Mouse (Mus musculus) lung, postnatal 14 days (tissue): ENCODE data around the gene Ivl.

Experiments
- DNase-seq: peaks from one replicate; pipeline ENCODE4 v3.0.0; 2021

Gene Ivl

DNA sequence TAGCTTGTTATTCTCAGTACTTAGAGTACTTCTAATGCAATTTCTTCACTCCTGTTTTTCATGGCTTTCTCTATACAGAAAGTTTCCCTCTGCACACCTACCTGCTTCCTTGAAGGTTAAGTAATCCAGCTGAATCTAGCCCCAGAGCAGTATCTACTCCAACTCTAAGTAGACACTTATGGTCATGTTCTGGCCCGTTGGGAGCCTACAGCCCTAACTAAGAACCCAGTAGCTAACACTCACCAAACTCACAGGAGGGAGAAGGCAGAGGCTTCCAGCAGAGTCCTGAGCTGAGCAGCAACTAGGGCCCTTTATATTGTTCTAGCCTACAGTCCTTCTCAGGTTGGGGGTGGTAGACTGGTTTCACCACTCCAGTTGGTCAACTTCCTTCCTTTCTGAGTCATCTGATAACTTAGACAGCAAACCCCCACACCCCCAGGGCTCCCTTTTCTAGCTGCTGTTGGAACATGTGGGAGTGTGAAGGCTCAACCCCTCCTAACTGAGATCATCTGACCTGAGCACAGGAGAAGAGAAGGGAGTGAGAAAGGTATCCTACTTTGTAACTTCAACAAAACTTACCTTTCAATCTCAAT, at the start of gene Ivl:
Ivl (minus strand) TSS at position 287 of the 593 bp plus-strand sequence.
- no peak for DNase-seq

DNA sequence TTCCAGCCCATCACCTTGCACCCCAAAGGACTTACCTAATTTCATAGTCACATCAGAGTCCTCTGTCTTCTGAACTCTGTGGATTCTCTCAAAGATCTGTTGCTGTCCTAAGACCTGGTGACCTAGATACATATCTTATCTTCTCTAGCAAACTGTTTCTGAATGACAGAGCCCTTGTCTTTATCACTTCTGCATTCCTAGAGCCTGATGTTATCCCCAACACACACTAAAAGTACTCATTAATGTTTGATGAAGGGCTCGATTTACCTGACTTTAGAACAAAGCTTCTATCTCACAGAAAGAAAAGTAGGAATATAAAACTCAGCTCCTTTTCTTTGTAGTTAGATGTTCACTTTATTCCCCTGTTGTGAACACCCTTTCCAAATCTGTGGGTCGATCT, 48.0 kb upstream of the Ivl start, which contains the start of gene Lce6a:
Lce6a (minus strand) TSS at position 101 of the 400 bp plus-strand sequence.
- no peak for DNase-seq

DNA sequence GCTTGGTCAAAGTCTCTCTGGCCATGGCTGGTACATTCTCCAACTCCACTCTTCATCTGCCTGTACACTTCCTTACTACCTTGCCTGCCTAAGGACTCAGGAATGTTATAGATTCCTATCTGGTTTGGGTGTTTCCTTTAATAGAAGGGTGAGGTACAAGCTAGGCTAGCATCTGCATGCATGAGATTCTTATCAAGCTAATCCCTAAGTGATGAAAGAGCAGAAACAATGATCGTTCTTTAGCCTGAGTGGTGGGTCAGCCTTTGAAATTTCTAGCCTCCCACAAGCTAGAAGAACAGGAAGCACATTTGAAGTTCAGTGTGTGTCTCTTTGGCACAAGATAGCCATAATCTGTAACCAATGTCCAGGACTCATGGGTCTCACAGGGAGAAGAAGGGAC, 36.3 kb upstream of the Ivl start:
- no peak for DNase-seq

DNA sequence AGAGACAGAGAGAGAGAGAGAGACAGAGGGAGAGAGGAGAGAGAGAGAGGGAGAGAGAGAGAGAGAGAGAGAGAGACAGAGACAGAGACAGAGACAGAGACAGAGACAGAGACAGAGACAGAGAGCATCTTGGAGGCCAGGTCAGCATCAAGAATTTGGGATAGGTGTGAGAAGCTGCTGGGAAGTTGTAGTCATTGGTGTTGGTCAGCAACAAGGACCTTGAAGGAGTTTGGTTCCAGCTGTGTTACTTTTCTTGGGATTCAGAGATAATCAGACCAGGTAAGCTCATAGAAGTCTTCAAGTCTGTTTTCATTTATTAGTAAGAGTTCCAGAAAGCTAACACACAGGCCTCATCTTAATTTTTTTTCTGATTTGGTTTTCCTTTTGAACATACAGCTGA, 33.9 kb upstream of the Ivl start, which contains the start of gene 2210017I01Rik:
2210017I01Rik (minus strand) TSS at position 101 of the 400 bp plus-strand sequence.
- DNase-seq: no peak

DNA sequence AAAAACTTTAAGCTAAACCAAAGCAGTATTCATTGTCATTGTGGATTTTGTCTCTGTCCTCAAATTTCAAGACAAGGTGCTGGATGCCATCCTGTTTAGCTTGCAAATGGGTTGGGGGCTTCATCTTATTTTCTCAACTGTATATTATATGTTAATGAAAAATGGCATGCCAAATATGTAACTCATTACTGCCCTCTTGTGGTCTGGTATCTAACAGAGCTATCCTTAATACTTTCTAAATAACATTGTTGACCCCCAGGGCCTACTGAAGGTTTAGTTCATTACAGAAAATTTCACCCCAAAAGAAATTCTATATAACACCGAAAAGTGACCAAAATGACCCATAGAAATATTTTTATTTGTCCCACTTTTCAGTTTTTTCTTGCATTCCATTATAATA, 28.6 kb upstream of the Ivl start:
- no peak for DNase-seq

DNA sequence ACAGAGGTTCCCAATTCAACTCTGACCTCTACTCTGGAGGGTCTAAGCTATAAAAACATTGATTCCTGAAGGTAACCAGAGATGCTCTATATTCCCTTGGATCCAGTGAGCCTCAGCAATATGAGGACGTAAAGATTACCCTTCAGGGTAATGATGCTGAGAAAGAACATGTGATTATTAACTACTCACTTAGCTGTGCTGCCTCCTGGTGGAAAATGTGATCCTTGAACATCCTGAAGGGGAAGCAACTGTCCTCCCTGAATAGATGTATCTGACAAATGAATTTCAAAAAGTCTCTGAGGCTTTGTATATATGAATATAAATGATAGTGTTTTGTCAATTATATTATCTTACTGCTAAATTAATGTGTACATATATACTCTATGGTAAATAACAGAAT, 26.9 kb upstream of the Ivl start:
- DNase-seq: no peak

DNA sequence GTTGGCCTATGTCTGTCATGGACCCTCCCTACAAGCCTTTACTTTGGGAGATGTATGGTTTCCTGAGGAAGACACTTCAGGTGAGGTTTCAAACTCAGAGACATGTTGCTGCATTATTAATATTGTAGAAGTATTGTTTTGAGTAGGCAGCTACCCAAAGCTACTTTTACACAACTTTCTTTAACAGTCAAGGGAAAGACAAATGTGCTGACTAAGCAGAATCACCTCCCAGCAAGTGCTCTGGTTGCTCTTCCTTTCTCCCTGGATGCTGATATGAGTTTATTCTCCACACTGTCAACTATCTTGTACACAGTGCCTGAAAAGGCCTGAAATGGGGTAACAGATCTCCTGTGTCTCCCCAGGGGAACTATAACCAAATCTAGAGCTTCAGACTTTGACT, 26.4 kb upstream of the Ivl start:
- no peak for DNase-seq

DNA sequence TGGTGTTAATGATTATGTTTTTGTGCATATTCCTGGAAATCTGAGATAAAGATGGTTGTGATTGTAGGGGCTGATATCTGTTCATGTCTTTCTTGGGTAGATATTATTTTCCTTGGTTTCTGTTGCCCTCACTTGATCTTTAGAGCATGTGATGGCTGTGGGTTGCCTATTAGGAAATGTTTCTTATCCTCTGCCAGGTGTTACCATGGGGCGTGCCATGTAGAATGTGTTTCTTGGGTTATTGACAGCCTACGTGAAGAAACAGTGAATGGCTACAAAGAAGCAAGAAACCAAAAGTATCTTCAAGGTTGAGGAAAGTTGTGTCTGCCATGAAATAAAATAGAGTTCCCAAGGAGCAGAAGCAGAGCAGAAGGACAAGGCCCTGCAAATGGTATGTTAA, 24.9 kb upstream of the Ivl start:
- DNase-seq: no peak

DNA sequence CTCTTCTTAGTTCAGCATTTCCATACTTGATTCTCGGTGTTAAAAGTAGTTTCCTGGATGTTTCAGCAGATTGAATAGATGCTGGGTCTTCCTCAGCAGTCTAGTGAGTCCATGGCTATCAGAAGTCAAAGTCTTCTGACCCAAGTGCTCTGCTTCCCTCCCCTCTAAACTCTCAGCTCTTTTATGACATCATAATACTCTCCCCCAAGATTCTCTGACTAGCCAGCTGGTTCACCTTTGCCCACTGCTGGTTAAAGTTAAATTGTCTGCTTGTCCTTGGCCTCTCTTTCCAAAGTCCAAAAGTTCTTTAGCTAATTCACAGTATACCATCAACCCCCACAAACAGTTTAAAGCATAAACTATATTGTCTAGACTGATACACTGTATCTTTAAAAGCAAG, 15.3 kb upstream of the Ivl start, which contains the start of gene Smcp:
Smcp (minus strand) TSS at position 140 of the 400 bp plus-strand sequence.
- DNase-seq: no peak

DNA sequence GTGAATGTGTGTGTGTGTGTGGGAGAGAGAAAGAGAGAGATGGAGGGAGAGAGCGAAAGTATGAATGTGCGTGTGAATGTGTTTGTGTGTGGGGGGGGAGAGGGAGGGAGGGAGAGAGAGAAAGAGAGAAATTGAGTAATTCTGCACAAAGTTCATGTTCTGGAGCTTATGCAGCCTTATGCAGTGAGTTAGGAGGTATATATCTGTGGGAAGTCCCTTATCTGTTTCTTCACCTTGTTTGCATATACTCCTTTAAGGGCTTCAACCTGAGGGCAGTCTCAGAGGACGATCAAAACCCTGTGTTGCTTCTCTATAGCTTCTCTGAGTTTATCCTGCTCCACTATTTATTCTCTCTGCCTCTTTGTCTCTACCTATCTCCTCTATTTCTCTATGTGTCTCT, 13.7 kb upstream of the Ivl start:
- no peak for DNase-seq

DNA sequence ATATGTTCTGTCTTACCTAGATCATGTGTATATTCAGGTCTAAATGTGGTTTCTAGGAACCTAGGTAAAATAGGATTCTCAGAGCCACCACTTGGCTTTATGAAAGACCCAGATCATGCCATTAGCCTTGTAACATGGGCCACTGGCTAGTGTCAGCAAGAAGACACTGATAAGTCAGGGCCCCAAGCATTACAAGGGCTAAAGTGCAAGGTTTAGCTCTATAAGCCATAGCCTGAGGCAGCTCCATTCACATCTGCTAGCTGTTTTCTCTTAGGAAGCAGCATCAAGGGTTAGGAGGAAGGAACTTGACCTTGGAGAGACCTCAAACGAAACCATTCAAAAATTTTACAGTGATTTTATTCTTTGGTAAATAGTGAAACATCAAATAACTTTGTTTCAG, 11.5 kb upstream of the Ivl start:
- DNase-seq: no peak

DNA sequence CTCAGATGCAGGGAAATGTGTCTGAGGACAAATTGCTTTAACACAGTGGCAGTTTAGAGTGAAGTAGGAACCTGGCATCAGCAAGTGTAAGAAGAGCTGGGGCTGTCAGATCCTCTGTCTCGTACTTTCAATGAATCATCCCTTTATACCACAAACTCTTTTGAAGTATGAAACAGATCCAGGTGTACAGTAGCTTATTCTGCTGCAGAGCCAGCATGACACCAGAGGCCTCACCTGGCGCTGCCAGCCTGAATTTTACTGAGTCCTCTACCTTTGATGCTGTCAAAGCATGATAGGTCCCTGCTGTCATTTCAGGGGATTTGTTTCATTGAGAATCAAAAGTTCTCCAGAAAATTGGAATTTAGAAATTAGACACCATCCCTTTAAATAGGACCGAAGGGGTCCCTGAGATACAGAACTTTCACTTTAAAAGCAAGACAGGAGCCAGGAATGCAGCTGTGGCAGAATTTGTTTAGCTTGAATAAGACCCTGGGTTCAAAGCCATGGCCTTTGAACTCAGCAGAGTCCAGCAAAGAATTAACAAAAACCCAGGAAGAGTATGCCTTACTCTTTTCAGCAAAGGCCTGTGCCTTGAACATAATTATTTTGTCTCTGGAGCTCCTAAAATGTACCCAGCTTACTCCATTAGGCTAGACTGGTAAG, 9.8 kb upstream of the Ivl start:
- DNase-seq: no peak

DNA sequence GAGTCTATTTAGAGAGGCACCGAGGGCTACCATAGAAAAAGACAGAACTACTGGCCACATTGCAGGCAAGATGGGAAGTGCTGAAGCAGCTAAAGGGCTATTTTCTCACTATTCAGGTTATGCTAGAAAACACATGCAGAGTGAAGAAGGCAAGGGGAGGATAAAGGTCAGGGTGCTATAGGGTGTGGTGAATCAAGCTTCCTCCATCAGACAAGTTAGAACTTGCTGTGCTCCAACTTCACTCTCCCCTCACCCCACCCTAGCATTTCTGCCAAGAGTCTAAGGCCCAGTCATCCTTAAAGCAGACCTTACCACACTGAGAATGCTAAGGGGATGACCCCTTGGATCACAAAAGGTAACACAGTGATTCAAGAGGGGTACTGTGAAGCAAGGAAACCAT, 6.0 kb upstream of the Ivl start:
- no peak for DNase-seq

DNA sequence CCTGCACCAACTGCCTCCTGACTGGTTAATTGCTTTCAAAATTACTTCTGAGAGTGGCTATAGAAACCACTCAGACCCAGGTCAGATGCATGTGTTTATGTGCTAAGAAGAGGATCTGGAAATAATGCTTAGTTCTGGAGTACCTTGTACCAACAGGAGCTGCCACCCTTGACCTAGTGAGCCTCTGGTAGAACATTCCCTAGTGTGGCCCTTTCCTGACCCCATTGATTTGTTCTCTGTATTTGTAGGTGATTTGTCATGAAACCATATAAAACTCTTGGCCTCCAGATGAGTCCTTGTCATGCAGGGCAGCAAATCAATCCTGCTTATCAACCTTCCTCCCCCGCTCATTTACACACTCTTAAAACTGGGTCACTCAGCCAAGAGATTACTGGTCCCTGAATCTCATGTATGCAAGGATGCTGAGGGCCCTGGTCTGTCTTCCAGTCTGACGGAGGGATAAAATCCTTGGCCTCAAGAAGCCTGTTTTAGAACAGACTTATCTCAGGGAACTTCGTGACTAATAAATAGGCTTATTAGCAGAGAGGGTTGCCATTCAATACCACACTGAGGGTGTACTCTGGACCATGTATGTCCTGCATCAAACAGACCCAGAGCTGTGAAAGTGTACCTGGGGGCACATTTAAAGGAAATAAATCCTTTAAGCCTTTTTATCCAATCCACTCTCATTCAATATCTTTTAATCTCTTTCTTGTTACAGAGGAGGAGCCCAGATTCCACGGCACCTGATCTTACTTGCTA, 5.3 kb upstream of the Ivl start:
- no peak for DNase-seq

DNA sequence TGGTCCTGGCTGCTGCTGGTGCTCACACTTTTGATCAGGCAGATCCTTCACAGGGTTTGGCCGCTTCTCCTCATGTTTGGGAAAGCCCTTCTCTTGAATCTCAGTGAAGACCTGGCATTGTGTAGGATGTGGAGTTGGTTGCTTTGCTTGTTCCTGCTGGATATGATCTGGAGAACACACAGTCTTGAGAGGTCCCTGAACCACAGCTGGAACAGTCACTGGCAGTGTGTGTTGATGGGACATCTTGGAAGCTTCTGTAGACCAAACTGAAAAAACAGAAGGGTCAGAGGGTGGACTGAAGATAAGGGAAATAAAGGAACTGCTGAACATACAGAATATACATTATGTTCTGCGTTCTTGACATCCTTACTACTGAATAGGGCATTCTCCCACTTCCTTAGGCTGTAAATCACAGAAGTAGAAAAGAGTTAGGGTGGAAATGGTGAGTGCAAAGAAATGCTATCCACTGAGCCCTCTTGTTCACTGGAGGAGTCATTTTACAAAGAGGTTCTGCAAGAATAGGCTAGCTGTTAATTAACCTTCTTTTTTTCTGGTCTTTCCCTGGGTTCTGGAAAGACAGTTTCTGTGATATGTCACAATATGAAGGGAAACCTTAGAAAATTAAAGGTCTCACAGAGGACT, 900 bp downstream of the Ivl start:
- no peak for DNase-seq

DNA sequence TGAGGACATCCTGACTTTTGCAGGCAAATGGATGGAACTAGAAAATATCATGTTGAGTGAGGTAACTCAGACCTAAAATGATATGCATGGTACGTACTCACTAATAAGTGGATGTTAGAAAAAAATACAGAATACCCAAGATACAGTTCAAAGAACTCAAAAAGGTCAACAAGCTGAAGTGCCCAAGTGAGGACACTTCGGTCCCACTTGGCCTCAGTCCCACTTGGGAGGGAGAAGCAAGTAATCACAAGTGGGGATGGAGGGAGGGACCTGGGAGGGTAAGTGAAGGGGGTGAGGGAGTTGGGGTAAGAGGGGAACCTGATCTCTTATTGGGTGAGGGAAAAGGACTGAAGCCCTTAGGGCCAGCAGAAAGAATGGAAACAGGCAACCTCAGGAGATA, 4.8 kb downstream of the Ivl start:
- peak; percentile 44 for DNase-seq

DNA sequence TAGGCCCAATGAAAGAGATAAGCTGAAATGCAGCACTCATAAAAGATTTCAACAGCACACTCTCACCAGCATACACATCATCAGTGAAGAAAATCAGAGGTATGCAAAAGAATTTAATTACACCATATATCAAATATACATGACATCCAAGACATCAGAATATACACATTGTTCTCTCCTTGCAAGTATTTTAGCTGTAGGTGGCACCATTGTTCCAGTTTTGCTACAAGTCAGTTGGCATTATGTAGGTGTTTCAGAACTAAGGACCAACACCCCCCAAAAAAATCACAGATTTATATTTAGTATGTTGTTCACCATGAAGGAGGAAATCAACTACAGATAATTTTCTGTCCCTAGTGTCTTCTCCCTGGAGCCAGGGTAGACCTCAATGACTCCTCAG, 8.1 kb downstream of the Ivl start:
- no peak for DNase-seq

DNA sequence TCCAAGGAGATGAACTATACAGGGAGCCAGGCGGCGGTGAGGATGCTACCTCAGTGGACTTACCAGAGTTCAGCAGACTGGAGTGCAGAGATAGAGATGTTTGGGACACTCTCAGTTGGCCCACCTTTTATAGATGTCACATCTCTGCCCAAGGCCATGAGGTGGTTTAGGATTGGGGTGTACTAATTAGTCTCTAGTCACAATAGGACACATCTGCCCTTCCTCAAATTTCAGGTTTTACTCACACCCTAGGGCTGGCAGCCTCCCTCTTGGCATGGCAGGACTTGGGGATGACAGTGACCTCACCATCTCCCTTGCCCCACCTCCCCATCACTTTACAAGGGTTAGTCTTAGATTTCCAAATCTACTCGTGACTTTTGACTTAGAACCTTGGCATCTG, 39.1 kb downstream of the Ivl start, which contains the start of gene 2310046K23Rik:
2310046K23Rik (minus strand) TSS at position 101 of the 400 bp plus-strand sequence.
- no peak for DNase-seq
